Mouse (Mus musculus): ENCODE measurements at regions not wholly inside any gene's neighbourhood (a gene's known extent, or its start where the extent isn't known, plus 50 kb on each side); places are given as distances from the start of the nearest gene placed in this dataset.

DNA sequence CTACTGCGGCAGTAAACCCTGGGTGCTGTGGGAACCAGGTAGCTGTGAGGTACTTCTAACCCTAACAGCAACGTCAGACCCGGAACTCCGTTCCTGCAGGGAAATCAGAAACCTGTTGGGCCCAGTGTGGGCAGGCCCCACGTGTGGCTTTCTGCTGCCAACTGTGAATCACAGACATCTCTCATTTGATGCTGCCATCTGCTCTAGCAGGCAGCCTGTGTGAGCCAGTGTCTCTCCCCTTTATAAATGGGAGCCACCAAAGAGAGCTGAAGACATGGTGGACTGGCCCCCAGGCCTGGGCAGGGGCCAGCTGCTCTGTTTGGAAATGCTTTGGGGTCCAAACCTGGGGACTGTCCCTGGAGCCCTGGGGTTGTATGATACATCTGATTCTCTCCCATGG is 71.1 kb upstream of the Kcng1 start:
- Histone ChIP-seq H3K4me1 (ENCODE audit: control insufficient read depth, insufficient read depth, low read length) (no peaks in the 10 kb centered on the region), H3K4me3 (ENCODE audit: low read depth, low read length) (no peak overlapping the region), H3K36me3 (ENCODE audit: control insufficient read depth, insufficient read depth, low read length) (no peaks in the 10 kb centered on the region), H3K27ac (ENCODE audit: low read depth, low read length) (no peak overlapping the region), H3K9me3 (replicated peaks; ENCODE audit: control insufficient read depth, low read length) (no peaks in the 10 kb centered on the region), H3K27me3 (ENCODE audit: control insufficient read depth, insufficient read depth, low read length) (peaks cover 14% of the 10 kb centered on the region), H3K9ac (ENCODE audit: low read depth, low read length) (no peak overlapping the region), H3K4me2 (no peak overlapping the region)
- 71% methylated on average over 5 of the region's 5 CpGs for WGBS (ENCODE audit: insufficient replicate concordance)
- no peak for ATAC-seq (replicated peaks; ENCODE audit: insufficient number of reproducible peaks, low FRiP score, low TSS enrichment)

DNA sequence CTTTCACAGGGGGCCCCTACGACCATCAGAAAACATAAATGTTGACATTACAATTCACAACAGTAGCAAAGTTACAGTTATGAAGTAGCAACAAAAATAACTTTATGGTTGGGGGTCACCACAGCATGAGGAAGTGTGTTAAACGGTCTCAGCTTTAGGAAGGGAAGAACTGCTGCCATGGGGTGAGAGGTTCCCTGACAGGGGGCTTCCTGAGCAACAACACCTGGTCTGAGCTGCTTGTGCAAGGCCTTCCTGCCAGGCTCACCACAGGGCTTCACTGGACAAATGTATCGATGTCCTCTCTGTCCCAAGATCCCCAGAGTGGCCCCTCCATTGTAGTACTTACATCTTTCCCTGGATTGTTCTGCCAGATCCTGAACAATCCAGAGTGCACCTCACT is 70.7 kb upstream of the Kcng1 start:
- Histone ChIP-seq H3K27ac (ENCODE audit: low read depth, low read length) (no peak overlapping the region), H3K9me3 (replicated peaks; ENCODE audit: control insufficient read depth, low read length) (no peaks in the 10 kb centered on the region), H3K4me1 (ENCODE audit: control insufficient read depth, insufficient read depth, low read length) (no peaks in the 10 kb centered on the region), H3K27me3 (ENCODE audit: control insufficient read depth, insufficient read depth, low read length) (peaks cover 14% of the 10 kb centered on the region), H3K36me3 (ENCODE audit: control insufficient read depth, insufficient read depth, low read length) (no peaks in the 10 kb centered on the region), H3K9ac (ENCODE audit: low read depth, low read length) (no peak overlapping the region), H3K4me2 (no peak overlapping the region), H3K4me3 (ENCODE audit: low read depth, low read length) (no peak overlapping the region)
- no peak for ATAC-seq (replicated peaks; ENCODE audit: insufficient number of reproducible peaks, low FRiP score, low TSS enrichment)
- 52% methylated on average over 3 of the region's 3 CpGs for WGBS (ENCODE audit: insufficient replicate concordance)

DNA sequence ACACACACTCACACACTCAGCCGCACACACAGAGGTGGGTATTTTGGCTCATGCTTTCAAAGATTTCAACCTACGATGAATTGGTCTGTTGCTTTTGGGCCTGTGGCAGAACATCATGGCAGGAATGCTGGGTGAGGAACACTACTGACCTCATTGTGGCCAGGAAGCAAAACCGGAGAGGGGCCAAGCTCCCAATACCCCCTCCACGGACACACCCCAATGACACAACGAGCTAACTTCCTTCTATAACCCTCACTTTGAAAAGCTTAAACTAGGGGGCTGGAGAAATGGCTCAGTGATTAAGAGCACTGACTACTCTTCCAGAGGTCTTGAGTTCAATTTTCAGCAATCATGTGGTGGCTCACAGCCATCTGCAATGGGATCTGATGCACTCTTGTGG is 63.8 kb upstream of the Kcng1 start:
- ATAC-seq (replicated peaks; ENCODE audit: insufficient number of reproducible peaks, low FRiP score, low TSS enrichment) = no peak

DNA sequence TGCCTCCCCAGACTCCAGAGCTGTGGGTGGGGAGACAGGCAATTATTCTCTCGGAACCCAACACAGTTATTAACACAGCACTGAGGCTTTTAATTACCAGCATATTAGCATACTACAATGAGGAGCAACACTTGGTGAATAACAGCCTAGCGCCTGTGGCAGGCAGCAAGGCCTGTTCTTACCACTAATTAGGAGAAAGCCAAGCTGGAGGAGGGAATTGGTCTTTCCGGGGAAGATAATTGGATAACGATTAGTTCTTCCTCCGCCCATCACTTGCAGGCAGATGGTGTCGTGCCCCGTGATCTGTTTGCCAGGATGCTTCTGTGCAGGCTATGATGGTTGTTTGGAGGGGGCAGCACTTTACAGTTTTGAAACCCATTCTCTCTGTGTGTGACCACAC is 62.2 kb upstream of the Kcng1 start:
- no peak overlapping the region for H3K4me2 ChIP-seq
- no peak overlapping the region for H3K9ac ChIP-seq (ENCODE audit: low read depth, low read length)
- ATAC-seq (replicated peaks; ENCODE audit: insufficient number of reproducible peaks, low FRiP score, low TSS enrichment) = no peak
- WGBS (ENCODE audit: insufficient replicate concordance) = 49% methylated on average over 7 of the region's 7 CpGs
- H3K4me1 ChIP-seq (ENCODE audit: control insufficient read depth, insufficient read depth, low read length) = no peaks in the 10 kb centered on the region
- no peak overlapping the region for H3K4me3 ChIP-seq (ENCODE audit: low read depth, low read length)
- no peak overlapping the region for H3K27ac ChIP-seq (ENCODE audit: low read depth, low read length)
- no peaks in the 10 kb centered on the region for H3K9me3 ChIP-seq (replicated peaks; ENCODE audit: control insufficient read depth, low read length)
- H3K27me3 ChIP-seq (ENCODE audit: control insufficient read depth, insufficient read depth, low read length) = peaks cover 11% of the 10 kb centered on the region; the same call in 1 of the 2 replicates
- no peaks in the 10 kb centered on the region for H3K36me3 ChIP-seq (ENCODE audit: control insufficient read depth, insufficient read depth, low read length)

More for the DNA sequence above, 63.8 kb upstream of the Kcng1 start:
- WGBS (ENCODE audit: insufficient replicate concordance) = 83% methylated on average over 5 of the region's 5 CpGs
- Histone ChIP-seq H3K9me3 (replicated peaks; ENCODE audit: control insufficient read depth, low read length) (no peaks in the 10 kb centered on the region), H3K36me3 (ENCODE audit: control insufficient read depth, insufficient read depth, low read length) (no peaks in the 10 kb centered on the region), H3K4me2 (no peak overlapping the region), H3K9ac (ENCODE audit: low read depth, low read length) (no peak overlapping the region), H3K27ac (ENCODE audit: low read depth, low read length) (no peak overlapping the region), H3K27me3 (ENCODE audit: control insufficient read depth, insufficient read depth, low read length) (peaks cover 6% of the 10 kb centered on the region; the same call in 1 of the 2 replicates), H3K4me3 (ENCODE audit: low read depth, low read length) (no peak overlapping the region), H3K4me1 (ENCODE audit: control insufficient read depth, insufficient read depth, low read length) (no peaks in the 10 kb centered on the region)

DNA sequence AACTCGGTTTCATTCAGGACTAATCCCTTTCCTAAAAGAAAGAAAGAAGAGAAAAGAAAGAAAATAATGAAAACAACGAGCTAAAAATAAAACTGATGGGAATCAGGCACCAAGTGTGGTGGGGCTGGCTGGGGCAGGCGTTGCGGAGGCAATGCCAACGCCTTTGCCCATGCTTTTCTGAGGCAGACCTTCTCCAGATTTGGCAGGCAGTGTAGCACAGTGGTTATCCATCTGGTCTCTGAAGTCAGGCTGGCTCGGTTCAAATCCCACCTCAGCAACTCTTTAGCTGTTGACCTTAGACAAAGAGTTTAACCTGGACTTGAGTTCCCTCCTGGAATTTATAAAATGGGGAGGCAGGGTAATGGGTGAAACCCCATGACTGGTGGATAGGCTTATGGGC is 57.3 kb upstream of the Kcng1 start:
- Histone ChIP-seq H3K4me2 (no peak overlapping the region), H3K36me3 (ENCODE audit: control insufficient read depth, insufficient read depth, low read length) (no peaks in the 10 kb centered on the region), H3K9me3 (replicated peaks; ENCODE audit: control insufficient read depth, low read length) (no peaks in the 10 kb centered on the region), H3K4me3 (ENCODE audit: low read depth, low read length) (no peak overlapping the region), H3K9ac (ENCODE audit: low read depth, low read length) (no peak overlapping the region), H3K4me1 (ENCODE audit: control insufficient read depth, insufficient read depth, low read length) (0 out of 2 replicates have a peak, but pooled peaks cover 2% of the 10 kb centered on the region), H3K27me3 (ENCODE audit: control insufficient read depth, insufficient read depth, low read length) (peaks cover 11% of the 10 kb centered on the region; the same call in 1 of the 2 replicates), H3K27ac (ENCODE audit: low read depth, low read length) (no peak overlapping the region)
- no peak for ATAC-seq (replicated peaks; ENCODE audit: insufficient number of reproducible peaks, low FRiP score, low TSS enrichment)
- WGBS (ENCODE audit: insufficient replicate concordance) = 79% methylated on average over 6 of the region's 6 CpGs

DNA sequence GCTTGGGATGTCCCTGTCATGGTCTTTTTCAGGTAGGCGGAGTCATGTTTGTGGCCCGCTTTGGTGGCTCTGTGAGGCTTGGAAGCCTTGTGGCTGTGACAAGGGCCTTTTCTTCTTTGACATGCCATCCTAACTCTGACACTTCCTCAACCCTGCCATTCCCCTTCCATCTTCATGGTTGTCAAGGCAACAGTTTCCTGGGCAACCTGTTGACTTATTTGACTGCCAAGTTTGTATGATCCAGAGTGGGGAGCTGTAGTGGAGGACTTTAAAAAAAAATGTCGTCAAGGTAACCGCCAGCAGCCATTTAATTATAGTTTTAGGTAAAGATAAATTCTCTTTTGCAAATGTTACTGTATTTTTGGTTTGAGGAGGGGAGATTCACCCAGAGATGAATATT is 56.8 kb upstream of the Kcng1 start:
- WGBS (ENCODE audit: insufficient replicate concordance) = 83% methylated on average over 4 of the region's 4 CpGs
- no peaks in the 10 kb centered on the region for H3K36me3 ChIP-seq (ENCODE audit: control insufficient read depth, insufficient read depth, low read length)
- ATAC-seq (replicated peaks; ENCODE audit: insufficient number of reproducible peaks, low FRiP score, low TSS enrichment) = no peak

DNA sequence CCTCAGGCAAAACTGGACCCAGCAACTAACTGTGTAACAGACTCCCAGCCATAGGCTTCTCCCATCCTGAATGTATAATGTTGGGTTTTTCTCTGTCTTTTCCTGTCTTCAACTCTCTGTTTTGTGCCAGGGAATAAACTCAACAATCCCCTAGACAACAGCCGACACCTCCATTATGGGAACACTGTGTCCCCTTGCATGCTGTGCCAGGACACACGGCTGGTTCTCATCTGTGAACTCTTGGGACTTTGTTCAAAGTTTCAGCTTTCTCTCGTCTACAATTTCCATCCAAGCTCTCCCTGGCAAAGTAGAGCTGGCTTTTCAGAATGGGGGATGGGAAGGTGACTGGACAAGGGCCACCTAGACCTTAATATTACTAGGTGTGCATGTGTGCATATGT is 56.1 kb upstream of the Kcng1 start:
- Histone ChIP-seq H3K27ac (ENCODE audit: low read depth, low read length) (no peak overlapping the region), H3K4me3 (ENCODE audit: low read depth, low read length) (no peak overlapping the region), H3K4me1 (ENCODE audit: control insufficient read depth, insufficient read depth, low read length) (peaks cover 10% of the 10 kb centered on the region), H3K4me2 (no peak overlapping the region), H3K36me3 (ENCODE audit: control insufficient read depth, insufficient read depth, low read length) (no peaks in the 10 kb centered on the region), H3K27me3 (ENCODE audit: control insufficient read depth, insufficient read depth, low read length) (peaks cover 6% of the 10 kb centered on the region; the same call in 1 of the 2 replicates), H3K9me3 (replicated peaks; ENCODE audit: control insufficient read depth, low read length) (no peaks in the 10 kb centered on the region), H3K9ac (ENCODE audit: low read depth, low read length) (no peak overlapping the region)
- ATAC-seq (replicated peaks; ENCODE audit: insufficient number of reproducible peaks, low FRiP score, low TSS enrichment) = no peak
- WGBS (ENCODE audit: insufficient replicate concordance) = 72% methylated on average over 3 of the region's 3 CpGs

More for the DNA sequence above, 56.8 kb upstream of the Kcng1 start:
- no peaks in the 10 kb centered on the region for H3K9me3 ChIP-seq (replicated peaks; ENCODE audit: control insufficient read depth, low read length)
- no peak overlapping the region for H3K4me3 ChIP-seq (ENCODE audit: low read depth, low read length)
- H3K27me3 ChIP-seq (ENCODE audit: control insufficient read depth, insufficient read depth, low read length) = peaks cover 6% of the 10 kb centered on the region; the same call in 1 of the 2 replicates
- H3K27ac ChIP-seq (ENCODE audit: low read depth, low read length) = no peak overlapping the region
- no peak overlapping the region for H3K4me2 ChIP-seq
- peaks cover 6% of the 10 kb centered on the region for H3K4me1 ChIP-seq (ENCODE audit: control insufficient read depth, insufficient read depth, low read length)
- no peak overlapping the region for H3K9ac ChIP-seq (ENCODE audit: low read depth, low read length)

DNA sequence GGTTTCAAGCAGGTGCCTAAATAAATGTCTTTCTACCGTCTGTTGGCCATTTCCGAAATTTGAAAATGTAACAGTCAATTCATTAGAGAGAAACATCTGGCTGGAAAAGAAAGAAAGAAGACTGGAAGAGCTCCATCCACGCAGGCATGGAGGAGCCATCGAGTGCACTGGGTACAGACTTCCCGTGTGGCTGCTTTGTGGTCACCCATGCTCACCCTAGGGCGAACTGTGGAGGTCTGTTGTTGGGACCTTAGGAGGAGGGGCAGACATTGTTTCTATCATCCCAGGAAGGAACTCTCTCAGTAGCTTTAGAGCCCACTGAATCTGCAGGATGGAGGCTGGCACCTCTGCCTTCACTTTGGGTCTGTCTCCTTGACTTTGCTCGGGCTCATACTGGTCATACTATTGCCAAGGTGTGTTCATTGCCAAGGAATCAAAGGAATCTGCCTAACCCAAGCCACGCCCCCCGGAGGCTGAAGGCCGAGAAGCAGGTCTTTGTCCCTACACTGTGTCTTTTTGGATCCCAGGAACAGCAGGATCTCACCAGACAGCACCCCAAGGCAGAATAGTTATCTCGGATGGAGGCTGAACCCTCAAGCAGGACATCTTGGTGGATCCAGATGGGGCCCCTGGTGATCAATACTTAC is 54.3 kb upstream of the Kcng1 start:
- H3K4me1 ChIP-seq (ENCODE audit: control insufficient read depth, insufficient read depth, low read length) = peaks cover 10% of the 10 kb centered on the region
- H3K27ac ChIP-seq (ENCODE audit: low read depth, low read length) = no peak overlapping the region
- no peaks in the 10 kb centered on the region for H3K9me3 ChIP-seq (replicated peaks; ENCODE audit: control insufficient read depth, low read length)
- no peak overlapping the region for H3K4me2 ChIP-seq
- 80% methylated on average over 11 of the region's 11 CpGs for WGBS (ENCODE audit: insufficient replicate concordance)
- no peak for ATAC-seq (replicated peaks; ENCODE audit: insufficient number of reproducible peaks, low FRiP score, low TSS enrichment)
- peaks cover 6% of the 10 kb centered on the region; the same call in 1 of the 2 replicates for H3K27me3 ChIP-seq (ENCODE audit: control insufficient read depth, insufficient read depth, low read length)
- H3K9ac ChIP-seq (ENCODE audit: low read depth, low read length) = no peak overlapping the region
- no peaks in the 10 kb centered on the region for H3K36me3 ChIP-seq (ENCODE audit: control insufficient read depth, insufficient read depth, low read length)
- H3K4me3 ChIP-seq (ENCODE audit: low read depth, low read length) = no peak overlapping the region

DNA sequence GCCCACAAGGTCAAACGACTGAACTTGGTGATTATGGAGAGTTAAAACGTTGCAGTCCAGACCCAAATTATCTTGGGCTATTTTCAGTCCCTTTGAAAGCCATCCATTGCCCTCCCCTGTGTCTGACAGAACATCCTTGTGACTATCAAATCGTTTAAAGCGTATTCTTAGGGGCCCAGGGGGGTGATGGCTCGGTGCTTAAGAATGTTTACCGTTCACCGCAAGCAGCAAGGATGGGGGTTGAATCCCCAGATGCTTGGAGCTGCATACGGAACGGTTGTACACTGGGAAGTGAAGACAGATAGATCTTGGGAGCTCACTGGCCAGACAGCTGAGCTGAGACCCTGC is 52.7 kb upstream of the Kcng1 start:
- no peaks in the 10 kb centered on the region for H3K9me3 ChIP-seq (replicated peaks; ENCODE audit: control insufficient read depth, low read length)
- no peaks in the 10 kb centered on the region for H3K27me3 ChIP-seq (ENCODE audit: control insufficient read depth, insufficient read depth, low read length)
- no peak overlapping the region for H3K4me2 ChIP-seq
- H3K9ac ChIP-seq (ENCODE audit: low read depth, low read length) = no peak overlapping the region
- peaks cover 10% of the 10 kb centered on the region for H3K4me1 ChIP-seq (ENCODE audit: control insufficient read depth, insufficient read depth, low read length)
- ATAC-seq (replicated peaks; ENCODE audit: insufficient number of reproducible peaks, low FRiP score, low TSS enrichment) = no peak
- no peak overlapping the region for H3K27ac ChIP-seq (ENCODE audit: low read depth, low read length)
- H3K4me3 ChIP-seq (ENCODE audit: low read depth, low read length) = no peak overlapping the region
- H3K36me3 ChIP-seq (ENCODE audit: control insufficient read depth, insufficient read depth, low read length) = no peaks in the 10 kb centered on the region
- 27% methylated on average over 9 of the region's 9 CpGs for WGBS (ENCODE audit: insufficient replicate concordance)
